Mouse (Mus musculus) kidney, embryonic 15.5 days (tissue): Measurements from ENCODE around the gene Pla2g7. TPM values are rescaled to one million over a fixed set of nuclear protein-coding genes. Genes with fewer than 3 reads are reported as not detected.

Source experiments
- ATAC-seq: fragments of 200-750 bp; cut with Nextera tagmentation; replicated peaks from 2 replicates; pipeline ENCODE4 v1.8.0; 2017; ENCODE audit warnings: moderate TSS enrichment; ENCODE audit not compliant: low FRiP score
- H3K27ac ChIP-seq: fragments of 300-500 bp; sonication (generic); 2 replicates; pipeline ENCODE4 v1.5.1; 2015; ENCODE audit warnings: mild to moderate bottlenecking, inconsistent platforms
- H3K27me3 ChIP-seq: fragments of 300-500 bp; sonication (generic); 2 replicates; pipeline ENCODE4 v1.6.1; 2015; ENCODE audit warnings: inconsistent platforms
- H3K36me3 ChIP-seq: fragments of 300-500 bp; sonication (generic); 2 replicates; pipeline ENCODE4 v1.6.1; 2015; ENCODE audit warnings: inconsistent platforms
- H3K4me1 ChIP-seq: fragments of 300-500 bp; sonication (generic); 2 replicates; pipeline ENCODE4 v1.6.1; 2015; ENCODE audit warnings: inconsistent platforms
- H3K4me2 ChIP-seq: fragments of 300-500 bp; sonication (generic); 2 replicates; pipeline ENCODE4 v1.6.1; 2015; ENCODE audit warnings: moderate library complexity, mild to moderate bottlenecking, inconsistent platforms
- H3K4me3 ChIP-seq: fragments of 300-500 bp; sonication (generic); replicated peaks from 2 replicates; pipeline ENCODE4 v1.5.1; 2015; ENCODE audit warnings: mild to moderate bottlenecking, inconsistent platforms
- H3K9ac ChIP-seq: fragments of 300-500 bp; sonication (generic); 2 replicates; pipeline ENCODE4 v1.6.1; 2015; ENCODE audit warnings: mild to moderate bottlenecking, inconsistent platforms
- H3K9me3 ChIP-seq: fragments of 300-500 bp; sonication (generic); replicated peaks from 2 replicates; pipeline ENCODE4 v1.6.1; 2016; ENCODE audit warnings: inconsistent platforms
- WGBS: fragments of 180-500 bp; shearing (Covaris S2); methylation state at CpG from one replicate; pipeline ENCODE4 v1.1.7; 2015; ENCODE audit warnings: mixed read lengths; 5-methylcytosine and 5-hydroxymethylcytosine counted together
- polyA plus RNA-seq: library from polyadenylated mRNA; unstranded; fragments of >200 nt; fragmentation: Nextera tagmentation; extraction: Ambion mirVana; gene quantifications from 2 replicates; pipeline ENCODE4 v1.2.1, GENCODE M21; 2015

The Pla2g7 gene
- polyA plus RNA-seq, 1 experiment from 2014 or later: 66.6 TPM

DNA sequence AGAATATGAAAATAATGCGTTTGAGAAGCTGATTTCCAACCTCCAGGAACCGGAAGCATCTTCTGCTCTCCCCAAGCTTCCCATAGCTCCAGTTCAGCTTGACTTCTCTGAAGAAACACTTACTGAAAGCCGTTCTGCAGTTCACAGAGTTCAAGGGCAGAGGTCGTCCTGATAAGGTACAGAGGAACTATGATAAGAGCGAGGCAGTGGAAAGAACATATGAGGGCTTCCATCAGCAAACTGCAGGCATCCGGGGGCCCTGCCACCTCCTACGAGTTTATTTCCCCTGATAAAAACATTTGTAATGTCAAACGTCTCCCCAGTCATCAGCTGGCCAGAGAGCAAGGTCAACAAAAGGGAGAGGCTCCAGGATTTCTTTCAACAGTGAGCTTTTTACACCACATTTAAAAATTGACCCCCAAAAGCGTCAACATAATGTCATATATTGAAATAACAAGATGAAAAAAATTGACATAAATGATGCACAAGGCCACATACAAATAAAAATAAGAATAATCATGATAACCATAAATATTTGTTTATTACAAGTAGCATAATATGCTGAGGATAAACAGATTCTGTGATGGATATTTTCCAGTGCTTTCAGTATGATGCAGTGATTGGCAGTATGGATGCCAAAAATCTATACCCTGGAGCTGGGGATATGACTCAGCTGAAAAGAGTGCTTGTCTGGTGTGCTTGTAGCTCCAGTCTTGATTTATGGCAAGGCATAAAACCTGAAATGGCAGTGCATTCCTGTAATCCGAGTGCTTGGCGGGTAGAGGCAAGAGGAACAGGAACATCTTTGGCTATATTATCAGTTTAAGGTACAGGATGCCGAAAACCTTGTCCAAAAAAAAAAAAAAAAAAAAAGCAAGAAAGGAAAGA lies 13.1 kb upstream of the Pla2g7 start:
- Histone ChIP-seq H3K36me3 (no peaks in the 10 kb centered on the region), H3K27me3 (no peaks in the 10 kb centered on the region), H3K27ac (no peak overlapping the region), H3K4me1 (peaks cover 40% of the 10 kb centered on the region), H3K9me3 (no peaks in the 10 kb centered on the region), H3K4me3 (no peak overlapping the region), H3K4me2 (no peak overlapping the region), H3K9ac (no peak overlapping the region)
- ATAC-seq: no peak
- WGBS: 30% methylated on average over 12 of the region's 12 CpGs

DNA sequence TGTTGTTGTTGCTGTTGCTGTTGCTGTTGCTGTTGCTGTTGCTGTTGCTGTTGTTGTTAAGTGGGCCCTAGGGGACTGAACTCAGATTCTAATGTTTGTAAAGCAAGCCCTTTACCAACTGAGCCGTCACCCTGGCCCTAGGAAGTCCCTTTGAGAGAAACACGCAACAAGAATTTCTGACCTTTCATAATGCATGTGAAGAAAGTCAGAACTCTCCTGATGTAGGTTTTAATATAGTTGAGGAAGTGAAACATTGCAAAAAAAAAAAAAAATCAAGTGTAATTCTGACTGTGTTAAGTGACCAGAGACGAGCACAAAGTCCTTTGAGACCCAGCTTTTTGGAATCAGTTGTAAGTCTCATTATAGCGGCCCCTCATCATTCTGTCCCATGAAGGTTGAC lies 10.8 kb upstream of the Pla2g7 start:
- Histone ChIP-seq H3K4me1 (peaks cover 40% of the 10 kb centered on the region), H3K9me3 (no peaks in the 10 kb centered on the region), H3K27me3 (no peaks in the 10 kb centered on the region), H3K36me3 (no peaks in the 10 kb centered on the region), H3K4me2 (no peak overlapping the region), H3K27ac (peak overlapping the region; percentile 78), H3K9ac (no peak overlapping the region), H3K4me3 (no peak overlapping the region)
- ATAC-seq: no peak
- WGBS: 66% methylated on average over 4 of the region's 4 CpGs

DNA sequence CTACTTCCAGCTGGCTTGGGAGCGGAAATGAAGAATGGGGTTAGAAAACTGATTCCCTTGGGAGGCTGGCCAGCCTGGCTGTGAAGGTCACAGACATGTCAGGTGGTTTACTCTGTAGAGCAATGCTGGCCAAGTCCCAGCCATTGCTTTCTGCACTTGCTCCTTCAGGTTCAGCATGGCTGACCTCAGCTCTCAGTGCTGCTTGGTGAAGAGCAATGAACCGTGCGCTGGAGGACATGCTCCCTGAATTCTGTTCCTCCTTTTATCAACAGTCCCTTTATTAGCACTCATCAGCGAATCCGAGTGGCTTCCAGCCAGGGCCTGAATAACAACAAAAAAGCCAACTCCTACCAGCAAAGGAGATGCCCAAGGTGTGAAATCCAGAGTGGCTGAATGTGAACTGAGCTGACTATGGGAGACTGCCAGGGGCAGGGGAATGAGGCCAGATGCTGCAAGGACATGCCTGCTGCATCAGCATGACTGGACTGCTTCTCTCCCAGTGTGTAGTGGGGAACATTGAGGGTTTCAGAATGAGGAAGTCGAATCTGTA lies 10.3 kb upstream of the Pla2g7 start:
- ATAC-seq: peak; percentile 96
- peak overlapping the region; percentile 78 for H3K27ac ChIP-seq
- H3K4me3 ChIP-seq: no peak overlapping the region
- WGBS: 32% methylated on average over 6 of the region's 6 CpGs
- H3K27me3 ChIP-seq: no peaks in the 10 kb centered on the region
- no peaks in the 10 kb centered on the region for H3K9me3 ChIP-seq
- no peaks in the 10 kb centered on the region for H3K36me3 ChIP-seq
- H3K4me1 ChIP-seq: peaks cover 40% of the 10 kb centered on the region
- no peak overlapping the region for H3K9ac ChIP-seq
- H3K4me2 ChIP-seq: no peak overlapping the region

DNA sequence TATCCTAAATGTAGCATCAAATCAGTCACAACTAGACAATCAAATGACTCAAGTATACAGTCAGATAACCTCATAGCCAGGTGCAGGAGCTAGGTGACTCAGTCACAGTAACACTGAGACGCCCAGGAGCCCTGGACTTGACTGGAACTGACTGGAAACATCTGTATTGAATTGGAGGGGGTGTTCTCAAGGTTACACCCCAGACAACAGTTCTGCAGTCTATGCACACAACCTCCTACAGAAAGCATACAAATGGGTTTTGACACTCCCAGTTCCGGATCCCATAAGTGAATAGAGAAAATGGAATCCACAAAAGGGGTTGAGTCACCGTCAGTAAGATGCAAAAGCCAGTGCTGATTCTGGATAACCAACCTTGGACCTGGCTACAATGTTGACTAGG lies 9.2 kb upstream of the Pla2g7 start:
- Histone ChIP-seq H3K27ac (no peak overlapping the region), H3K27me3 (no peaks in the 10 kb centered on the region), H3K9ac (no peak overlapping the region), H3K4me1 (peaks cover 40% of the 10 kb centered on the region), H3K4me3 (no peak overlapping the region), H3K36me3 (no peaks in the 10 kb centered on the region), H3K9me3 (no peaks in the 10 kb centered on the region), H3K4me2 (no peak overlapping the region)
- 78% methylated on average over 3 of the region's 3 CpGs for WGBS
- ATAC-seq: no peak

DNA sequence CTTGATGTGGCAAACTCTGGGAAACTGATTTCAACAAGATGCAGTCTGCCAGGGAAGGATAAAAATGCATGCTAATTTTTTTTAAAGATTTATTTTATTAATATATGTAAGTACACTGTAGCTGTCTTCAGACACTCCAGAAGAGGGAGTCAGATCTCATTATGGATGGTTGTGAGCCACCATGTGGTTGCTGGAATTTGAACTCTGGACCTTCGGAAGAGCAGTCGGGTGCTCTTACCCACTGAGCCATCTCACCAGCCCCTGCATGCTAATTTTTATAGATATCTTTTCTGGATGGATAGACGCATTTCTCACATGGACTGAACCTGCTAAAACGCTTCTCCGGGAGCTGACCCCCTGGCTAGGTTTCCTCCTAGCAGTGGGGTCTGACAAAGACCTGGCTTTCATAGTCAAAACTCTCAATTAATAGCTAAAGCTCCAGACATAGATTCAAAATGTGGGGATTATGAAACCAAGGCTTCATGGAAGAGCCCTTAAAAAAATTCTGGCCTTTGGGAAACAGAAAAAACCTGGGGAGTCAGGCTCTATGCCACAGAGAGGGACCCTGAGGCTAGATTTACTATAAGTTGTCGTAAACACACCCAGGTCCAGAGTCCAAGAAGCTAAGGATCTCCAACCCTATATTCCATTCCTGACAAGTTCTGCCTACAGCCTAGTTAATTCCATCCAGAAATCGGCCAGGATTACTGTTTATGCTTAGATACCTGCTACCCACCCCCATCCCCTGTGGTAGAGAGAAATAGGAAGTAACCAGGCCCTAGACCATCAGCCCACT lies 4.5 kb upstream of the Pla2g7 start:
- Histone ChIP-seq H3K4me2 (no peak overlapping the region), H3K36me3 (no peaks in the 10 kb centered on the region), H3K27me3 (no peaks in the 10 kb centered on the region), H3K4me3 (no peak overlapping the region), H3K27ac (no peak overlapping the region), H3K9ac (no peak overlapping the region), H3K4me1 (peaks cover 11% of the 10 kb centered on the region), H3K9me3 (no peaks in the 10 kb centered on the region)
- no peak for ATAC-seq
- 89% methylated on average over 7 of the region's 7 CpGs for WGBS

DNA sequence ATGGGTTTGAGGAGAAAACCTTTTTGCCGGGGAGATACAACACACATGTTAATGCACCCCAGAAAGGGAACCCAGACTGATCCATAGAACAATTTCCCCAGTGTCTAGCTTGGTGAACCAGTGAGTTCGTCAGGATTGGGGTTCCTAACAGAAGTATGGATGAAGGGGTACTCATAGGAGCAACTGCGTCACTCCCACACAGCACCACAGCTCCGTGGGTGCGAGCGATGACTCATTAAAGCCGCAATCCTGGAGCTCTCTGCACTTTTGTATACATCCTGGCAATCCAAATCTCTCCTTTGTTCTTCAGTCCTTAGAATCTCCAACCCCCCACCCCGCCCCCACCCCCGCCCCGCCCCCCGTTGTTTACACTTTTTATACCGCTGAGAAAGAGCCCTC lies 306 bp upstream of the Pla2g7 start:
- peaks cover 26% of the 10 kb centered on the region for H3K4me1 ChIP-seq
- no peaks in the 10 kb centered on the region for H3K36me3 ChIP-seq
- H3K27me3 ChIP-seq: no peaks in the 10 kb centered on the region
- no peaks in the 10 kb centered on the region for H3K9me3 ChIP-seq
- WGBS: 8% methylated on average over 12 of the region's 12 CpGs
- peak overlapping the region; percentile 86 for H3K4me2 ChIP-seq
- H3K4me3 ChIP-seq: peak overlapping the region; percentile 53
- 0 out of 2 replicates have a peak overlapping the region, but pooled peaks have one; percentile 50 for H3K9ac ChIP-seq
- peak; percentile 34; the same call in 1 of the 2 replicates for ATAC-seq
- H3K27ac ChIP-seq: peak overlapping the region; percentile 91

DNA sequence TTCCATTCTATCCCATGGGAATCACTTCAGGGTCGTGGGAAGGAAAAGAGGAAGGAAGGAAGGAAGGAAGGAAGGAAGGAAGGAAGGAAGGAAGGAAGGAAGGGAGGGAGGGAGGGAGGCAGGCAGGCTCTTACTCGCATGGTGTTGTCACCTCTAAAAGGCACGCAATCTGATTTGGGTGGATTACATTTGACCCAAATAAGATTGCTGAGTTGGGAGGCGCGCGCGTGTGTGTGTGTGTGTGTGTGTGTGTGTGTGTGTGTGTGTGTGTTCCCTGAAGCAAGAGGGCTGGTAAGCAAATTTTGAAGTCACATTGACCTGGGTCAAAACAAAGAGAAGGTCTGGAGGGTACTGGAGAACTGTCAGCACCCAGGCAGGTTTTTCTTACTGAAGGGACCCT lies 1.4 kb downstream of the Pla2g7 start:
- 42% methylated on average over 7 of the region's 7 CpGs for WGBS
- Histone ChIP-seq H3K4me1 (peaks cover 31% of the 10 kb centered on the region), H3K4me3 (peak overlapping the region; percentile 53), H3K27me3 (no peaks in the 10 kb centered on the region), H3K36me3 (no peaks in the 10 kb centered on the region), H3K9ac (no peak overlapping the region), H3K4me2 (peak overlapping the region; percentile 86), H3K27ac (no peak overlapping the region), H3K9me3 (no peaks in the 10 kb centered on the region)
- no peak for ATAC-seq

DNA sequence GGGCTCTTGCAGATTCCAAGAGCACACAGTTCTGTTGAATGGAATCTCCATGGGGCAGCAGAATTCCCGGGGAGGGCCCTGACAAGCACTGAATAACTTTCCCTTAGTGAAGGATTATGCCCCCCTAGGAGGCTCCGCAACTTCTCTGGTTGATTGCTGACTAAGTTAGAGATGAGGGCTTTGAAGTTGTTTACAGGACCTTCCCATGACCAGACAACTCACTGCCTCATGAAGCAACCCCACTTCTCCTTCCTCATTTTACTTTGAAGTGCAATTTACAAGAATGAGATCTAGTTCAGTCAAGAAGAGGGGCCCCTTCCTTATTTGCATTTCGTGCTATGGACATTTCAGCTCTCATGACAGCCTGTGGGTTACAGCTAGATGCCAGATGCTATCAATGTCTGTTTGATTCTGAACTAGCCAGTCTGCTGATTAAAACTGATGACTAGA lies 5.8 kb downstream of the Pla2g7 start:
- Histone ChIP-seq H3K27ac (no peak overlapping the region), H3K36me3 (no peaks in the 10 kb centered on the region), H3K9ac (no peak overlapping the region), H3K27me3 (no peaks in the 10 kb centered on the region), H3K4me1 (peaks cover 23% of the 10 kb centered on the region), H3K4me2 (no peak overlapping the region), H3K4me3 (no peak overlapping the region), H3K9me3 (no peaks in the 10 kb centered on the region)
- 26% methylated on average over 3 of the region's 3 CpGs for WGBS
- ATAC-seq: no peak

DNA sequence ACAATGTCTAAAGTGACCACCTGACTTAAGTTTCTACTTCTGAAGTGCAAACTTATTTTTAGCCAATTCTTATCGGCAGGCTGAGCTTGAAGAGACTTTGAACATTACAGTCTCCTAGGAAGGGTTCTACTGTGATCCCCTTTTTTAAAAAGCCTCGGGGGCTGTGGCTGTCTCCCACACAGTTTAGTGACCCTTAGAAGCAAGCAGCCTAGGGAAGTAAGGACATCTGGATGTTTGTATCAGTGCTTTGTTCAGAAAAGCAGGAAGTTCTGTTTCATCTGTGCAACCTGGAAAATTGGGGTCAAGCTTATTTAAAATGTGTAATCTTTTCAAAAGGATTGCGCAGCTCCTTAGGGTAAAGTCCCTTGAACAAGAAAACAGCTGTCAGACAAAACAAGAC lies 12.6 kb downstream of the Pla2g7 start:
- Histone ChIP-seq H3K4me2 (peak overlapping the region; percentile 49), H3K27ac (peak overlapping the region; percentile 83), H3K36me3 (no peaks in the 10 kb centered on the region), H3K4me1 (peaks cover 32% of the 10 kb centered on the region), H3K9ac (no peak overlapping the region), H3K9me3 (no peaks in the 10 kb centered on the region), H3K4me3 (peak overlapping the region; percentile 17; the same call in 1 of the 2 replicates), H3K27me3 (no peaks in the 10 kb centered on the region)
- 0 out of 2 replicates have a peak, but pooled peaks have one; percentile 29 for ATAC-seq
- 12% methylated on average over 3 of the region's 3 CpGs for WGBS

DNA sequence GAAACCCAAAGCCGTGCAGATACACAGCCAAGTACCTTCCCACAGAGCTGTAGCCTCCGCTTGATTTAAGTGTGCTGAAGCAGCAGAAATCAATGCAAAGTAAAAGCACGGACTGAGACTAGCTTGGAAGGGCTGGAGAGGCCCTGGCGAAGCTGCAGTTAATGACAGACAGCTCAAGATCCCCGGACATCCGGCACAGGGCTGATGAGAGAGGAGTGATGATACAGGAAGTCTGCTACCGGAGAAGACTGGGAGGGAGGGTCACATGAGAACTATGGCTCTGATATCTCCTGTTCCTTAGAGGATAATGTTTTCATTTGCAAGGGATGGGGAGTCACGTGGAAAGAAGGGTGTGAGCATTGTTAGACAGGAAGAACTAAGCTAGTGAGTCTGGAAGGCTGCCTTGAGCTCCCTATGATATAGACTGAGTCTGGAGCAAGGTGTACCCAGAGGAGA lies 13.1 kb downstream of the Pla2g7 start:
- WGBS: 11% methylated on average over 8 of the region's 8 CpGs
- H3K4me3 ChIP-seq: peak overlapping the region; percentile 17; the same call in 1 of the 2 replicates

DNA sequence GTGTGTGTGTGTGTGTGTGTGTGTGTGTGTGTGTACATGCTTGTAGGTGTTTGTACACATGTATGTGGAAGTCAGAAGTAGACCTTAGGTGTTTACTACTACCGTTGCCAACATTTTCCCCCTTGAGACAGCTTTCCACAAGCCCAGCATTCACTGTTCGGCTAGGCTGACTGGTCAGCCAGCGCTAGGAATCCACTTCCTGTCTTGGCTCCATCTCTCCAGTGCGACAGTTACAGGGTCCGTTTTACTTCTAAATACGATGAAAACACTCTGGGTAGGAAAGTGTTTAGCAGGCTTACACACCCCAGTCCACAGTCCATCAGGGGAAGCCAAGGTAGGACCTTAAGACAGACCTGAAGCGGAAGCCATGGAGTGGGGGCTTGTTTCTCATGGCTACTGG lies 16.9 kb downstream of the Pla2g7 start:
- Histone ChIP-seq H3K27me3 (no peaks in the 10 kb centered on the region), H3K36me3 (no peaks in the 10 kb centered on the region), H3K4me3 (no peak overlapping the region), H3K27ac (0 out of 2 replicates have a peak overlapping the region, but pooled peaks have one; percentile 60), H3K4me2 (no peak overlapping the region), H3K9ac (no peak overlapping the region), H3K4me1 (peaks cover 32% of the 10 kb centered on the region), H3K9me3 (no peaks in the 10 kb centered on the region)
- 47% methylated on average over 7 of the region's 7 CpGs for WGBS
- no peak for ATAC-seq

More for the DNA sequence above, 13.1 kb downstream of the Pla2g7 start:
- Histone ChIP-seq H3K36me3 (no peaks in the 10 kb centered on the region), H3K27ac (peak overlapping the region; percentile 83), H3K27me3 (no peaks in the 10 kb centered on the region), H3K9me3 (no peaks in the 10 kb centered on the region), H3K9ac (no peak overlapping the region), H3K4me2 (peak overlapping the region; percentile 49), H3K4me1 (peaks cover 32% of the 10 kb centered on the region)
- peak; percentile 86 for ATAC-seq

DNA sequence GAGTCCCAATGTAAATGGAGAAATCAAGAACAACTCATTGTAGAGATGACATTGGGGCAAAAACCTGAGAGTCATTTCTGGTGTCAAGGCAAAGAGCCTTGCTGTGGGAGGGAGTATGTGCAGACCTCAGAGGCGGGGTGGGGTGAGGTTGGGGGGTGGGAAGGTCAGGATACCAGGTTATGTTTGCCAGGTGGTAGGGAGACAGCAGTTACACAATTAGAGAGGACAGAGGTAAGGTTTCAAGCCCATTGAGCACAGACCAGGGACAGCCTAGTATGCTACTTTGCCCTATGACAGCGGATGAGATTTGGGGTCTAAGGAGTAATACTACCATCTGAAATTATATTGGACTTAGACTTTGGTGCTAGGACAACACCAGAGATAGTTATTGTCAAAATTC lies 19.4 kb downstream of the Pla2g7 start:
- no peak overlapping the region for H3K9ac ChIP-seq
- no peaks in the 10 kb centered on the region for H3K9me3 ChIP-seq
- no peaks in the 10 kb centered on the region for H3K36me3 ChIP-seq
- H3K4me3 ChIP-seq: no peak overlapping the region
- no peak overlapping the region for H3K27ac ChIP-seq
- WGBS: 87% methylated on average over 2 of the region's 2 CpGs
- ATAC-seq: no peak
- H3K4me2 ChIP-seq: no peak overlapping the region
- peaks cover 15% of the 10 kb centered on the region for H3K4me1 ChIP-seq
- H3K27me3 ChIP-seq: no peaks in the 10 kb centered on the region
